Mouse (Mus musculus): ENCODE measurements at regions not wholly inside any gene's neighbourhood (a gene's known extent, or its start where the extent isn't known, plus 50 kb on each side); places are given as distances from the start of the nearest gene placed in this dataset.
"Not testable (repeated sequence)": the region's sequence is repeated elsewhere in the genome, so short reads cannot be mapped to it uniquely, and the experiment has no call there.

- H3K9me3 ChIP-seq (replicated peaks; ENCODE audit: control insufficient read depth, low read length); H3K4me2 ChIP-seq (ENCODE audit: low read depth, low read length); H3K4me1 ChIP-seq (ENCODE audit: control insufficient read depth, insufficient read depth, low read length); H3K4me3 ChIP-seq (ENCODE audit: low read length); H3K27me3 ChIP-seq (ENCODE audit: control insufficient read depth, insufficient read depth, low read length); H3K36me3 ChIP-seq (ENCODE audit: control insufficient read depth, insufficient read depth); H3K27ac ChIP-seq (ENCODE audit: low read length); H3K9ac ChIP-seq (ENCODE audit: low read length); ATAC-seq (replicated peaks; ENCODE audit: extremely low read depth, insufficient read depth, low FRiP score): not testable (repeated sequence)
- 60% methylated on average over 1 of the region's 1 CpGs for WGBS
Observed at GRCm38 (mm10) chr4:22144834-22145233, 212.5 kb upstream of the Fbxl4 start.

GRCm38 (mm10) chr4:22146648-22147409 is 210.5 kb upstream of the Fbxl4 start:
- H3K36me3 ChIP-seq (ENCODE audit: control insufficient read depth, insufficient read depth) = no peaks in the 10 kb centered on the region
- H3K4me2 ChIP-seq (ENCODE audit: low read depth, low read length) = no peak overlapping the region
- WGBS = 41% methylated on average over 6 of the region's 6 CpGs
- no peak for ATAC-seq (replicated peaks; ENCODE audit: extremely low read depth, insufficient read depth, low FRiP score)
- H3K4me1 ChIP-seq (ENCODE audit: control insufficient read depth, insufficient read depth, low read length) = peaks cover 2% of the 10 kb centered on the region; the same call in 1 of the 2 replicates
- H3K4me3 ChIP-seq (ENCODE audit: low read length) = no peak overlapping the region
- no peaks in the 10 kb centered on the region for H3K9me3 ChIP-seq (replicated peaks; ENCODE audit: control insufficient read depth, low read length)
- H3K27ac ChIP-seq (ENCODE audit: low read length) = no peak overlapping the region
- H3K27me3 ChIP-seq (ENCODE audit: control insufficient read depth, insufficient read depth, low read length) = peaks cover 2% of the 10 kb centered on the region; the same call in 1 of the 2 replicates
- no peak overlapping the region for H3K9ac ChIP-seq (ENCODE audit: low read length)

GRCm38 (mm10) chr4:22151899-22152493 is 205.3 kb upstream of the Fbxl4 start:
- Histone ChIP-seq H3K9ac (ENCODE audit: low read length) (no peak overlapping the region), H3K27me3 (ENCODE audit: control insufficient read depth, insufficient read depth, low read length) (peaks cover 4% of the 10 kb centered on the region; the same call in 1 of the 2 replicates), H3K27ac (ENCODE audit: low read length) (no peak overlapping the region), H3K4me3 (ENCODE audit: low read length) (no peak overlapping the region), H3K9me3 (replicated peaks; ENCODE audit: control insufficient read depth, low read length) (no peaks in the 10 kb centered on the region), H3K4me2 (ENCODE audit: low read depth, low read length) (0 out of 2 replicates have a peak overlapping the region, but pooled peaks have one; percentile 2), H3K36me3 (ENCODE audit: control insufficient read depth, insufficient read depth) (no peaks in the 10 kb centered on the region), H3K4me1 (ENCODE audit: control insufficient read depth, insufficient read depth, low read length) (no peaks in the 10 kb centered on the region)
- 16% methylated on average over 10 of the region's 10 CpGs for WGBS
- ATAC-seq (replicated peaks; ENCODE audit: extremely low read depth, insufficient read depth, low FRiP score) = no peak

- no peak for ATAC-seq (replicated peaks; ENCODE audit: extremely low read depth, insufficient read depth, low FRiP score)
Observed at GRCm38 (mm10) chr4:22152971-22153544, 204.3 kb upstream of the Fbxl4 start.

GRCm38 (mm10) chr4:22153620-22154019 is 203.7 kb upstream of the Fbxl4 start:
- no peak overlapping the region for H3K4me3 ChIP-seq (ENCODE audit: low read length)
- WGBS = 41% methylated on average over 6 of the region's 6 CpGs
- no peaks in the 10 kb centered on the region for H3K36me3 ChIP-seq (ENCODE audit: control insufficient read depth, insufficient read depth)
- no peaks in the 10 kb centered on the region for H3K4me1 ChIP-seq (ENCODE audit: control insufficient read depth, insufficient read depth, low read length)
- no peaks in the 10 kb centered on the region for H3K9me3 ChIP-seq (replicated peaks; ENCODE audit: control insufficient read depth, low read length)
- H3K27ac ChIP-seq (ENCODE audit: low read length) = no peak overlapping the region
- ATAC-seq (replicated peaks; ENCODE audit: extremely low read depth, insufficient read depth, low FRiP score) = no peak
- no peak overlapping the region for H3K4me2 ChIP-seq (ENCODE audit: low read depth, low read length)
- no peak overlapping the region for H3K9ac ChIP-seq (ENCODE audit: low read length)
- peaks cover 4% of the 10 kb centered on the region; the same call in 1 of the 2 replicates for H3K27me3 ChIP-seq (ENCODE audit: control insufficient read depth, insufficient read depth, low read length)

More at GRCm38 (mm10) chr4:22152971-22153544, 204.3 kb upstream of the Fbxl4 start:
- peaks cover 4% of the 10 kb centered on the region; the same call in 1 of the 2 replicates for H3K27me3 ChIP-seq (ENCODE audit: control insufficient read depth, insufficient read depth, low read length)
- H3K9me3 ChIP-seq (replicated peaks; ENCODE audit: control insufficient read depth, low read length) = no peaks in the 10 kb centered on the region
- no peak overlapping the region for H3K4me3 ChIP-seq (ENCODE audit: low read length)
- H3K9ac ChIP-seq (ENCODE audit: low read length) = no peak overlapping the region
- no peaks in the 10 kb centered on the region for H3K4me1 ChIP-seq (ENCODE audit: control insufficient read depth, insufficient read depth, low read length)
- 10% methylated on average over 7 of the region's 7 CpGs for WGBS
- no peaks in the 10 kb centered on the region for H3K36me3 ChIP-seq (ENCODE audit: control insufficient read depth, insufficient read depth)
- no peak overlapping the region for H3K4me2 ChIP-seq (ENCODE audit: low read depth, low read length)
- no peak overlapping the region for H3K27ac ChIP-seq (ENCODE audit: low read length)

- Histone ChIP-seq H3K4me2 (ENCODE audit: low read depth, low read length) (no peak overlapping the region), H3K4me1 (ENCODE audit: control insufficient read depth, insufficient read depth, low read length) (no peaks in the 10 kb centered on the region), H3K9ac (ENCODE audit: low read length) (no peak overlapping the region), H3K4me3 (ENCODE audit: low read length) (no peak overlapping the region), H3K27me3 (ENCODE audit: control insufficient read depth, insufficient read depth, low read length) (no peaks in the 10 kb centered on the region), H3K27ac (ENCODE audit: low read length) (no peak overlapping the region), H3K36me3 (ENCODE audit: control insufficient read depth, insufficient read depth) (no peaks in the 10 kb centered on the region), H3K9me3 (replicated peaks; ENCODE audit: control insufficient read depth, low read length) (no peaks in the 10 kb centered on the region)
- no peak for ATAC-seq (replicated peaks; ENCODE audit: extremely low read depth, insufficient read depth, low FRiP score)
- WGBS = 48% methylated on average over 1 of the region's 1 CpGs
Observed at GRCm38 (mm10) chr4:22186422-22186821, 170.9 kb upstream of the Fbxl4 start.

- ATAC-seq (replicated peaks; ENCODE audit: extremely low read depth, insufficient read depth, low FRiP score) = no peak
- Histone ChIP-seq H3K4me1 (ENCODE audit: control insufficient read depth, insufficient read depth, low read length) (no peaks in the 10 kb centered on the region), H3K36me3 (ENCODE audit: control insufficient read depth, insufficient read depth) (no peaks in the 10 kb centered on the region), H3K4me2 (ENCODE audit: low read depth, low read length) (no peak overlapping the region), H3K9me3 (replicated peaks; ENCODE audit: control insufficient read depth, low read length) (no peaks in the 10 kb centered on the region), H3K4me3 (ENCODE audit: low read length) (no peak overlapping the region), H3K9ac (ENCODE audit: low read length) (no peak overlapping the region), H3K27ac (ENCODE audit: low read length) (no peak overlapping the region), H3K27me3 (ENCODE audit: control insufficient read depth, insufficient read depth, low read length) (no peaks in the 10 kb centered on the region)
- WGBS = 84% methylated on average over 13 of the region's 13 CpGs
Observed at GRCm38 (mm10) chr4:22188141-22189006, 169.0 kb upstream of the Fbxl4 start.

GRCm38 (mm10) chr4:22196501-22196900 is 160.8 kb upstream of the Fbxl4 start:
- H3K4me3 ChIP-seq (ENCODE audit: low read length) = no peak overlapping the region
- no peaks in the 10 kb centered on the region; the same call in 1 of the 2 replicates for H3K9me3 ChIP-seq (replicated peaks; ENCODE audit: control insufficient read depth, low read length)
- no peak for ATAC-seq (replicated peaks; ENCODE audit: extremely low read depth, insufficient read depth, low FRiP score)
- no peaks in the 10 kb centered on the region for H3K36me3 ChIP-seq (ENCODE audit: control insufficient read depth, insufficient read depth)
- no peaks in the 10 kb centered on the region for H3K27me3 ChIP-seq (ENCODE audit: control insufficient read depth, insufficient read depth, low read length)
- no peak overlapping the region for H3K4me2 ChIP-seq (ENCODE audit: low read depth, low read length)
- no peaks in the 10 kb centered on the region for H3K4me1 ChIP-seq (ENCODE audit: control insufficient read depth, insufficient read depth, low read length)
- H3K9ac ChIP-seq (ENCODE audit: low read length) = no peak overlapping the region
- WGBS = 62% methylated on average over 3 of the region's 3 CpGs
- H3K27ac ChIP-seq (ENCODE audit: low read length) = no peak overlapping the region

Measured in heart, embryonic 16.5 days (tissue).